Mouse (Mus musculus) cerebellum, adult 9-11 months (tissue): ENCODE measurements around the gene Prr13.

Experiments used
- DNase-seq: peaks from one replicate; pipeline ENCODE4 v3.0.0; 2022

Prr13 gene

DNA sequence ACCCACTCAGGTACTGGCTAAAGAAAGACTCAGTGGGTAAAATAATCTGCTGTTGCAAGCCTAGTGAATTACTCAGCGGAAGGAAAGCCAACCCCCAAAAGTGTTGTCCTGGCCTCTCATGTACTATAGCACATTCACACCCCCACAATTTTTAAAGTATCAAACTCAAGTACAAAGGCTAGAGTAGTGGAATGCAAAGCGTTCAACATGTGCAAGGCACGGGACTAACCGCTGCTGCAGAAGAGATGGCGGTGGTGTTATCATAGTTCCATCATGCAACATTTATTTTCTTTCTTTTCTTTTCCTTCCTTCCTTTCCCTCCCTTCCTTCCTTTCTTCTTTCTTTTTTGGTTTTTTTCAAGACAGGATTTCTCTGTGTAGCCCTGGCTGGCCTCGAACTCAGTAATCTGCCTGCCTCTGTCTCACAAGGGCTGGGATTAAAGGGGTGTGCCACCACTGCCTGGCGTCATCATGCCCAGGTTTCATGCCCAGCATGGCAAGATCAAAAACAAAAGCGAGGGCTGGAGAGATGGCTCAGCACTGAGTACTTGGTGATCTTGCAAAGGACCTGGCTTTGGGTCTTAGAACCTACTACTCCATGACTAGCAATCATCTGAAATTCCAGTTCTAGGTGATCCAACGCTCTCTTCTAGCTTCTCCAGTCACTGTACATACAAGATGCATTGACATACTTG lies 47.1 kb downstream of the Prr13 start:
- DNase-seq, result no peak

DNA sequence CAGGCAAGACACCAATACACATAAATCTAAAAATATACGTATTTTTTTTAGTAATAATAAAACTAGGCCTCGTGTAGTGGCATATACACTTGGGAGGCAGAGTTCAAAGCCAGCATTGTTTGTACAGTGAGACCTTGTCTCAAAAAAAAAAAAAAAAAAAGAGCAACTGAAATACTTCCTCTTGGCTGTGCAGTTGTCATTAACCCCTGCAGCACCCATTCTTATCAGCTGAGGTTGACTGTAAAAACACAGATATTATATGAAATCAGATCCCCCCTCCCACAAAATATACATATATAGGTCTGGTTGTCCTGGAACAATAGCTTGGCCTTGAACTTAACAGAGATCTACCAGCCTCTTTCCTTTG lies 47.6 kb downstream of the Prr13 start:
- DNase-seq, result no peak

DNA sequence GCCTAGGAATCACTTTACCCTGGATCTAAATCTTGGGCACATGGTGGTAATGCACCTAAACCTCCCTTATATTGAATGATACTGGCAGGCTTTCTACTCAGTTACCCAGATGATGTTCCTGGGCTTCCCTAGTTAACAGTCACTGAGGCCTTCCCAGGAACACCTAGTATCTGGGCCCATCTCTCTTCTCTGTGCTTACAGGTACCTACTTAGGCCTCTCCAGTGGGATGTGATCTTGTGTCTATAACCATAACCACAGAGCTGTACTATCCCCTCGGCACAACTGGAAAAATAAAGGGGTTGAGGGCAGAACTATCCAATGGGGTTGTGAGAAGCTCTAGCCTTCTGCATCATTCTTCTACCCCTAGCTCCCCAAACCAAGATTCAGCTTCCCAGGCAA lies 48.0 kb downstream of the Prr13 start:
- no peak for DNase-seq

DNA sequence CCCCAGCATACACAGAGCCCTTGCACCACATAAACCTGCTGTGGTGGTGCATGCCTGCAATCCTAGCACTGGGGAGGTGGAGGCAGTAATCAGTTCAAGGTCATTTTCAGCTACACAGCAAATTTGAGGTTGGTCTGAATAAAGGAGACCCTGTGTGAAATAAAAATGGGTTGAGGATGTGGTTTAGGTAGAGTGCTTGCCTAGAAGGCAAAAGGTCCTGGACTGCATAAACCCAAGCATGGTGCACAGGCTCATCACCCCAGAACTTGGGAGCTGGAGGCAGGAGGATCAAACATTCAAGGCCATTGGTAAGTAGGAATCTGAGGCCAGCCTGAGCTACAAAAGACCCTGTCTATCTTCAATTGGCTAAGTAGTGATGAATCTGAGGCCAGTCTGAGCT lies 48.7 kb downstream of the Prr13 start:
- DNase-seq, result no peak

DNA sequence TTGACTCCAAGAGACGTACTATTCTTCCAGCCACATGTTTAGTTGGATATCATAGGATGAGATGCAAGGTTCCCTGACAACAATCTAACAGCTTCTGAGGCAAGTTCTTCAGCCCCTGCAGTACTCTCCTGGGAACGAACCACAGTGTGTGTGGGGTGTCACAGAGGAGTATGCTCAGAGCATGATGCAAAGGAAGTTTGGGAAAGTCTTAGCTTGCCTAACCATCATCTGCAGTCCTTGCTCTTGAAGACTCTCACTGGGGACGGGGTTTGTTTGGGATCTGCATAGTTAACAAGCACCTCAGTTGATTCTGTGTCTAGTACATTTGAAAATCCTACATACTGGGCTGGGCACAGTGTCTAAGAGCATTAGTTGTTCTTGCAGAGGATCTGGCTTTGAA lies 49.5 kb downstream of the Prr13 start:
- no peak for DNase-seq

DNA sequence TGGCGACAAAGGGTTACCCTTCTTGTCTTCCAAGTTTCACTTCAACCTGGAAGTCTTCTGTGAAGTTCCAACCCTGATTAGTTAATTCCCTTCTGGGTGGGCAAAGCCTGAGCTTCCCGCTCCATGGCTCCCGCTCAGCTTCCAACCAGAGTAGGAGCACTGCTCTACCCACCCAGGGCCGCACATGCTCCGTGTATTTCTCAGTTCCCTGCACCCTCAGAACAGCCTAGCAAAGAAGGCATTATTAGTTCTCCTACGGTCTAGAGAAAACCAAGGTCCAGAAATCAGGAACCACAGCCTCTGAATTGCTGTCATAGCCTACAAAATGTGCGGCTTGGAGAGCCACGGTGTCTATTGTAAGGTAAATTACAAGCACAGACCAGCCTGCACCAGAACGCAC lies 51.3 kb downstream of the Prr13 start:
- no peak for DNase-seq

DNA sequence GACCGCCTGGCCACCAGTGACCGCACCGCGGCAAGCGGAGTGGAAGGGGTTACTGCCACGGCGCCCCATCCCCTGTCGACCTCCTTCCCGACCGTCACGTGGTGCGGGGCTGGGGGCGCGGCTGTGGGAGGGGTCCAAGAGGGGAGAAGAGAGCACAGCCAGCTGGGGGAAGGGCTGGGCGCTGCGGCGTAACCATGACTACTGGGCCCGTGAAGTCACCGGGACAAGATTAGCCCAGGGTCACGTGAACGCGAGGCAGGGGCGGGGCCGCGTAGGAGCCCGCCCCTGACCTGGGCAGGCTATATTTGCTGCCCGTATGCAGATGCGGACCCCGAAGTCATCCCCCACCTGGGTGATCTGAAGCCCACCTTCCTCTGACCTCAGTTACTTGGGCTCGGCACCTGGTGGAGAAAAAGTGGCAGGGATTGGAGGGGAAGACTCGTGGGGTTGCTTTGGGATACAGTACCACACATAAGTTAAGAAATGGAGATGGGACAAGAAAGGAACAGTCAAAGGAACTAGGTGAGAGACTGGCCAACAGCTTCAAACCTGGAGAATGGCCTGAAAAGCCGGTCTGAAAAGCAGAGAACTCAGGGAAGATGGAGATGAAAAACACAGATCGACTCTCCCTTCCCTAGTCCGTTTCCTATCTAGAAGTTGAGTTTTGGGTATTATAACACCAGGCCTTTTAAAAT lies 51.9 kb downstream of the Prr13 start:
- peak; percentile 86 for DNase-seq

DNA sequence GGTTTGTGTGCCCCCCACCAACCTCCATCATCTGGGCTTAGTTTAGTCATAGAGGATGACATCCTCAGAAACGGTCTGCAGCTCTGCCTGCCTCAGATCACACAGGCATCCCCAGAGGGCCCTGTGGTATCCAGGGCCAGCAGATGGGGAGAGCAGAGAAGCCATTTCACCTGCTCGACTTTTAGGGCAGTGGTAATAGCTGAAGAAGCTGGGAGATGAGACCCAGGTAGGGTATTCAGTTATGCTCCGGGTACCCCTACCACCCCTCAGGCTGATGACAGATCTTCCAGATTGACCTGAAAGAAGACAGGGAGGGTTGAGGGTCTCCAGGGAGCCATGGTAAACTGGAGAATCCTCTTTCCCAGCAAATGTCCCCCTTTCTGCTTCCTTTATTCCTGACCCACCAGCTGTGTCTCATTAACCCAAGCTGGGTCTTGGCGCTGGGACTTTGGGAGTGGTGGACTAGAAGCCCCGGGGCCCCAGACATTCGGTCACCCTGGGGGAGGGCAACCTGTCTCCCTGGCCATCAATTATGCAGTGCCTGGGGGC lies 52.5 kb downstream of the Prr13 start:
- DNase-seq, result peak; percentile 47

DNA sequence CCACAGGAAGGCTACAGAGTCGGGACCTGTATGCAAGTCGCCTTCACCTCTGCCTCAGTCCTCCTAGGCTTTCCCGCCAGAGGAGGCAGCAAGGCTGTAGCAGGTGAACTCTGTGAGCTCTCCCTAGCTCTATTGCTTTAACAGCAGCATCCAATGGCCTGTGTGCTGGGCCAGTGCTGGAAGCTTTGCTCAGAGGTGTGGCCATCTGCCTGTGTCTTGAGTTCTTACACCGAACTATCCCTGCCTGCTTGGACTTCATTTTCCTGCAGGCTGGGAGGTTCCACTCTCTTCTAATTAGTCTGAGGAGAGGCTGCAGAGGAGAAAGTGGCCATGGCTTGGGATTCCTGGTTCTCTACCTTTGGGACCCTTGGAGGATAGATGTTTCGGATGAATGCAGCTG lies 53.2 kb downstream of the Prr13 start:
- peak; percentile 51 for DNase-seq
